Mouse (Mus musculus) hindbrain, embryonic 15.5 days (tissue): ENCODE data around the gene Zfp354b. TPM values are rescaled to one million over a fixed set of nuclear protein-coding genes. Genes with fewer than 3 reads are reported as not detected.

ENCODE experiments used
- ATAC-seq: fragments of 200-750 bp; cut with Nextera tagmentation; 2 replicates; pipeline ENCODE4 v1.8.0; 2017; ENCODE audit warnings: low read depth, moderate number of reproducible peaks, moderate TSS enrichment; ENCODE audit not compliant: low FRiP score
- H3K27ac ChIP-seq: fragments of 300-500 bp; sonication (generic); replicated peaks from 2 replicates; pipeline ENCODE4 v1.5.1; 2015; ENCODE audit warnings: mild to moderate bottlenecking, inconsistent platforms
- H3K27me3 ChIP-seq: fragments of 300-500 bp; sonication (generic); 2 replicates; pipeline ENCODE4 v1.6.1; 2015; ENCODE audit warnings: control low read depth, inconsistent platforms
- H3K36me3 ChIP-seq: fragments of 300-500 bp; sonication (generic); 2 replicates; pipeline ENCODE4 v1.6.1; 2015; ENCODE audit warnings: control low read depth, inconsistent platforms
- H3K4me1 ChIP-seq: fragments of 300-500 bp; sonication (generic); replicated peaks from 2 replicates; pipeline ENCODE4 v1.6.1; 2015; ENCODE audit warnings: control low read depth, inconsistent platforms
- H3K4me2 ChIP-seq: fragments of 300-500 bp; sonication (generic); 2 replicates; pipeline ENCODE4 v1.6.1; 2015; ENCODE audit warnings: moderate library complexity, mild to moderate bottlenecking, inconsistent platforms
- H3K4me3 ChIP-seq: fragments of 300-500 bp; sonication (generic); 2 replicates; pipeline ENCODE4 v1.5.1; 2015; ENCODE audit warnings: mild to moderate bottlenecking, inconsistent platforms
- H3K9ac ChIP-seq: fragments of 300-500 bp; sonication (generic); 2 replicates; pipeline ENCODE4 v1.6.1; 2015; ENCODE audit warnings: inconsistent platforms
- H3K9me3 ChIP-seq: fragments of 300-500 bp; sonication (generic); 2 replicates; pipeline ENCODE4 v1.6.1; 2016; ENCODE audit warnings: control low read depth, inconsistent platforms
- WGBS: fragments of 180-500 bp; shearing (Covaris S2); methylation state at CpG from one replicate; pipeline ENCODE4 v1.1.7; 2015; 5-methylcytosine and 5-hydroxymethylcytosine counted together
- polyA plus RNA-seq: library from polyadenylated mRNA; unstranded; fragments of >200 nt; fragmentation: Nextera tagmentation; extraction: Ambion mirVana; gene quantifications from 2 replicates; pipeline ENCODE4 v1.2.1, GENCODE M21; 2015

The Zfp354b gene
- polyA plus RNA-seq, 1 experiment from 2014 or later: 3.5 TPM

GRCm38 (mm10) chr11:50878641-50879040 is 52.8 kb downstream of the Zfp354b start:
- no peaks in the 10 kb centered on the region for H3K4me1 ChIP-seq
- H3K27ac ChIP-seq: no peak overlapping the region
- H3K9ac ChIP-seq: no peak overlapping the region
- H3K4me3 ChIP-seq: no peak overlapping the region
- no peak for ATAC-seq
- no peak overlapping the region for H3K4me2 ChIP-seq
- 96% methylated on average over 3 of the region's 3 CpGs for WGBS
- peaks cover 5% of the 10 kb centered on the region; the same call in 1 of the 2 replicates for H3K9me3 ChIP-seq
- H3K27me3 ChIP-seq: no peaks in the 10 kb centered on the region
- H3K36me3 ChIP-seq: peaks cover 82% of the 10 kb centered on the region

Other genes with a start within 250 kb of the Zfp354b start
- 52.6 and 54.8 TPM in 2 replicates for gene Zfp354c, start 103.9 kb downstream of the Zfp354b start, polyA plus RNA-seq
- 1.2 and 2.0 TPM in 2 replicates for gene Zfp879, start 90.1 kb downstream of the Zfp354b start, polyA plus RNA-seq
- not detected in 2 replicates for gene Grm6, start 80.9 kb downstream of the Zfp354b start, polyA plus RNA-seq
- gene Zfp454, start 44.0 kb downstream of the Zfp354b start, polyA plus RNA-seq: 9.5 and 11.3 TPM in 2 replicates
- 41.5 and 46.0 TPM in 2 replicates for gene Zfp2, start 15.5 kb downstream of the Zfp354b start, polyA plus RNA-seq
- not detected in 2 replicates for gene 4933414I15Rik, start 12.1 kb upstream of the Zfp354b start, polyA plus RNA-seq
- gene Prop1, start 22.1 kb upstream of the Zfp354b start, polyA plus RNA-seq: not detected in 2 replicates
- gene Olfr1378, start 34.9 kb upstream of the Zfp354b start, polyA plus RNA-seq: not detected in 2 replicates
- gene Olfr1377, start 50.3 kb upstream of the Zfp354b start, polyA plus RNA-seq: not detected in 2 replicates
- not detected in 2 replicates for gene Olfr51, start 72.0 kb upstream of the Zfp354b start, polyA plus RNA-seq
- not detected in 2 replicates for gene Olfr54, start 82.6 kb upstream of the Zfp354b start, polyA plus RNA-seq
- gene Olfr1375, start 116.5 kb upstream of the Zfp354b start, polyA plus RNA-seq: not detected in 2 replicates
- 11.5 and 11.9 TPM in 2 replicates for gene Zfp354a, start 127.6 kb upstream of the Zfp354b start, polyA plus RNA-seq